In genomic region chr3:41168181-41168967, GRCm38 (mm10) we compare ENCODE assay signal across 10 mouse cellular contexts.
DNase-seq lines count a peak whose midpoint lies in the region; ATAC-seq and TF ChIP-seq lines count a peak whose summit lies in the region.
"Had no signal": no experiment of that assay in that cellular context is flagged by ENCODE, and none has a peak within 500 bp of the region (broad histone marks: within the 10 kb centered on the region; RNA-seq: fewer than 3 reads in every experiment).

No protein-coding gene starts in this region.

- no peaks in the 10 kb centered on the region for H3K27me3 ChIP-seq in intestine, postnatal 0 days (replicated peaks; ENCODE audit: control insufficient read depth, insufficient read depth, low read length)
- no peaks in the 10 kb centered on the region for H3K27me3 ChIP-seq in intestine, embryonic 15.5 days (replicated peaks)
- H3K27me3 ChIP-seq in CH12.LX (replicated peaks): no peaks in the 10 kb centered on the region

- H3K4me1 ChIP-seq in intestine, postnatal 0 days (replicated peaks; ENCODE audit: control insufficient read depth, insufficient read depth, low read length): no peaks in the 10 kb centered on the region; the same call in 1 of the 2 replicates
- no peaks in the 10 kb centered on the region for H3K4me1 ChIP-seq in intestine, embryonic 15.5 days (replicated peaks)
- peaks cover 0 to 3% of the 10 kb centered on the region in 2 experiments; a peak in 1 of 4 replicates for H3K4me1 ChIP-seq in CH12.LX (ENCODE audit: control insufficient read depth in 1 of 2, insufficient read depth in 2 of 2)
- H3K4me1 ChIP-seq: megakaryocyte, embryonic 14.5 days had no signal

- no peak overlapping the region for H3K27ac ChIP-seq in intestine, postnatal 0 days (ENCODE audit: low read depth, low read length)
- no peak overlapping the region for H3K27ac ChIP-seq in intestine, embryonic 15.5 days
- no peak overlapping the region for H3K27ac ChIP-seq in CH12.LX (ENCODE audit: insufficient read depth, low read depth)

- no peak overlapping the region for H3K9ac ChIP-seq in intestine, postnatal 0 days (ENCODE audit: low read depth, low read length)
- no peak overlapping the region for H3K9ac ChIP-seq in intestine, embryonic 15.5 days
- no peak overlapping the region for H3K9ac ChIP-seq in CH12.LX (ENCODE audit: insufficient read depth, low read depth)

- no peaks in the 10 kb centered on the region for H3K79me2 ChIP-seq in CH12.LX (replicated peaks; ENCODE audit: control insufficient read depth, extremely low read depth, insufficient read depth, poor library complexity, severe bottlenecking)

- ATAC-seq in intestine, postnatal 0 days: no peak
- no peak for ATAC-seq in intestine, embryonic 15.5 days
- no peak for ATAC-seq in monocyte, adult 5-6 weeks (replicated peaks; ENCODE audit: insufficient number of reproducible peaks, low FRiP score, low TSS enrichment, poor library complexity, severe bottlenecking)

- TF ChIP-seq RAD21 in CH12.LX (IDR thresholded peaks at IDR 0.05; ENCODE audit: low read depth, low read length): no peak; the same call in none of the 2 replicates

- no peak for TF ChIP-seq EP300 in CH12.LX (IDR thresholded peaks at IDR 0.05; ENCODE audit: low read length)

- no peak overlapping the region for H3K4me3 ChIP-seq in intestine, postnatal 0 days (ENCODE audit: low read depth, low read length)
- H3K4me3 ChIP-seq in intestine, embryonic 15.5 days (replicated peaks): no peak overlapping the region
- H3K4me3 ChIP-seq in CH12.LX (replicated peaks in 1 of 3; ENCODE audit: low read depth in 2 of 3, low read length in 2 of 3, poor library complexity in 1 of 3): no peak overlapping the region
- H3K4me3 ChIP-seq: megakaryocyte, embryonic 14.5 days had no signal

- in situ Hi-C loops in CH12.LX (cut with MboI; ENCODE audit: low pct_ligation_motif_present, low pct_unique_long_range_greater_than_20kb, low sequenced_read_pairs): no loop called here

- no peak for TF ChIP-seq POLR2A in CH12.LX (IDR thresholded peaks at IDR 0.05; ENCODE audit: low read depth, low read length)

- TF ChIP-seq CTCF in intestine, postnatal 0 days (IDR thresholded peaks at IDR 0.05; ENCODE audit: low read depth): peak; percentile 55
- peak in 1 of 2 experiments; percentile 46; a peak in 3 of 4 replicates for TF ChIP-seq CTCF in CH12.LX (conservative IDR thresholded peaks at IDR 0.05 in 1 of 2, IDR thresholded peaks at IDR 0.05 in 1 of 2; ENCODE audit: low read depth in 2 of 2, low read length in 2 of 2)

- dilution Hi-C loops in CH12.LX (cut with MboI; ENCODE audit: extremely low pct_ligation_motif_present, extremely low pct_unique_long_range_greater_than_20kb, low sequenced_read_pairs): no loop called here

- DNase-seq in A20 (ENCODE audit: low read depth, low spot score): peak; percentile 39
- DNase-seq in CH12.LX (ENCODE audit: extremely low read depth): no peak
- DNase-seq in liver: peak; percentile 63
- DNase-seq in embryo, embryonic 10.5 days (ENCODE audit: low spot score): no peak
- DNase-seq in Muller cell, postnatal 12 days (ENCODE audit: inconsistent ontology term): no peak
- DNase-seq: kidney, adult 9 months had no signal

- H3K36me3 ChIP-seq in intestine, postnatal 0 days (ENCODE audit: control insufficient read depth, insufficient read depth): no peaks in the 10 kb centered on the region
- no peaks in the 10 kb centered on the region for H3K36me3 ChIP-seq in intestine, embryonic 15.5 days
- no peaks in the 10 kb centered on the region for H3K36me3 ChIP-seq in CH12.LX (replicated peaks in 1 of 2; ENCODE audit: control insufficient read depth in 1 of 2, insufficient read depth in 1 of 2, low read length in 1 of 2)

- WGBS in intestine, postnatal 0 days: 86% methylated on average over 11 of the region's 11 CpGs
- WGBS in intestine, embryonic 15.5 days: 87% methylated on average over 11 of the region's 11 CpGs

- no peak overlapping the region for H3K4me2 ChIP-seq in intestine, postnatal 0 days (replicated peaks; ENCODE audit: low read depth)
- H3K4me2 ChIP-seq in intestine, embryonic 15.5 days (replicated peaks): no peak overlapping the region
- H3K4me2 ChIP-seq in CH12.LX (ENCODE audit: insufficient read depth, low read depth, poor library complexity, severe bottlenecking): no peak overlapping the region

- H3K9me3 ChIP-seq in intestine, postnatal 0 days (ENCODE audit: control insufficient read depth): no peaks in the 10 kb centered on the region
- H3K9me3 ChIP-seq in intestine, embryonic 15.5 days: no peaks in the 10 kb centered on the region
- peaks cover 2% of the 10 kb centered on the region for H3K9me3 ChIP-seq in CH12.LX (replicated peaks; ENCODE audit: low read length)

TF ChIP-seq in CH12.LX, 34 proteins besides CTCF, POLR2A, EP300 and RAD21:
- TF ChIP-seq GABPA (IDR thresholded peaks at IDR 0.05; ENCODE audit: insufficient replicate concordance, low read depth, low read length) (no peak), SMC3 (IDR thresholded peaks at IDR 0.05; ENCODE audit: low read depth, low read length) (peak; percentile 36)

Comparison
In these comparisons a context has a peak if more than half of its experiments do, and no peak if none do; other contexts are left out.
1. DNase-seq: peak in A20 (single experiment) and liver (single experiment); none in CH12.LX (single experiment), embryo, embryonic 10.5 days (single experiment) and Muller cell, postnatal 12 days (single experiment).